Mouse (Mus musculus) kidney, adult 10 weeks (tissue): ENCODE results near the gene Cyp2ab1. TPM values are rescaled to one million over a fixed set of nuclear protein-coding genes. Genes with fewer than 3 reads are reported as not detected.

Experiments
- polyA plus RNA-seq: library from polyadenylated mRNA; stranded (reverse); fragments of 350-450 nt; fragmentation: Illumina TruSeq; extraction: RNeasy Lipid Tissue Mini Kit (QIAGEN cat#74804); gene quantifications from one replicate; pipeline ENCODE4 v1.2.3, GENCODE M21; 2014; ENCODE audit warnings: low read depth, low replicate concordance

Gene Cyp2ab1
- polyA plus RNA-seq, result not detected

DNA sequence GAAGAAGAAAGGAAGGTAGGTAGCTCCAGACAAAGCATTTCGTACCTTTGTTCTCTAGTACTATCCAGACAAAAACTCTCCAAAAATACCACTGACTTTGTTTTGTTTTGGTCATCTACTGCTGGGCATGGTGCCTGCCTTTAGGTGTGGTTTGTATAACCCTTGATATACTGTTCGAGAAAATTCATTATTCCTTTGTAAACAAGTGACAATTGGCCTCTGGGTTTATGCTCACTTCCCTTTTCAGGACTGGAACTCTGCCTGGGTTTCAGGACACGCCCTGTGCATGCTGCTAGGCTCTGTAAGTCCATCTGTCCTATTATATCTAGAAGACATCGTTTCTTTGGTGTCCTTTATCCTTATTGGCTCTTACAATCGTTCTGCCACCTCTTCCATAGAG is at the start of gene Cyp2ab1:
TSS of gene Cyp2ab1 (minus strand) at position 119 of the 400 bp plus-strand sequence.

DNA sequence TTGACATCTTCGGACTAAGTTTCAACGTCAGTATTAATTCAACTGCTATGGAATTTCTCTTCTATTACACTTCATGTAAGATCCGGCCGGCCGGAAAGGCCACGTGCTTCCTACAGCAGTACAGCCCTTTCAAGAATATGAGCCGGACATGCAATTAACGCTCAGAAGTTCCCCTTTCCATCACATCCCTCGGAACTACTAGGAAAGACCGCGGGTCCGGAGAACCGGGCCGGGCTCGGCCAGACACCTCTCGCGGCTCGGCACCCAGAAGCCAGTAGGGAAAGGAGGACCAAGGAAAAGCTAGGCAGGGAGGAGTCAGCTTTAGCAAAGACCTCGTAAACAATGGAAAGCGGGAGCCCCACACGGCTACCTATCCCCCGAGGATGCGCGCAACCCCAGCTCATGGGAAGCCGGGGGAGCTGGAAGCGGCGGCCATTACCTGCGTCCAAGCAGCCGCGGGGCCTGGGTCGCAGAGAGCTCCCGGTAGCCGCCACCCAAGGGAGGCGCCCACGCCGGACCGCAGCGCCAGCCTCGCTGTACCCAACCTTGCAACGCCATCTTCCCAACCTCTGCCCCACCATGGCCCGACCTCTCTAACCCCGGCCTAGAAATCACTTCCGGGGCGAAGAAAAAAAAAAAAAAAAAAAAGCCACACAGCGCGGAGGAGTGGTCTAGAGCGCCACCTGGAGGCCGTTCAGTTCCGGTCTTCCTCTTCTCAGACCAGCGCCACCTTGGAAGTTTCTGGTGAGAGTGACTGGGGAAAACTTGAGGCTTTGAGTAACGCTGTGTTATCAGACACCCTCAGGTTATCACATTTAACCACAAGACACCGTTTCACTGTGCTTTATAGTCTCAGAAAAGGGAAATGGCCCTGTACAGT is 23.2 kb downstream of the Cyp2ab1 start, which contains the start of gene Parl:
TSS of gene Parl (minus strand) at position 618 of the 880 bp plus-strand sequence.

Other genes starting within 250 kb of the Cyp2ab1 start
- gene Klhl24, start 227.9 kb downstream of the Cyp2ab1 start, polyA plus RNA-seq, result 85.8 TPM
- gene Yeats2, start 184.3 kb downstream of the Cyp2ab1 start, polyA plus RNA-seq, result 13.2 TPM
- gene Map6d1, start 84.0 kb downstream of the Cyp2ab1 start, polyA plus RNA-seq, result 0.12 TPM
- 59.5 TPM for gene Parl, start 23.0 kb downstream of the Cyp2ab1 start, polyA plus RNA-seq
- 30.8 TPM for gene Abcc5, start 101.0 kb upstream of the Cyp2ab1 start, polyA plus RNA-seq
- 11.9 TPM for gene Eif2b5, start 173.4 kb upstream of the Cyp2ab1 start, polyA plus RNA-seq
- gene Dvl3, start 191.6 kb upstream of the Cyp2ab1 start, polyA plus RNA-seq, result 18.8 TPM
- 132 TPM for gene Ap2m1, start 210.1 kb upstream of the Cyp2ab1 start, polyA plus RNA-seq
- 19.3 TPM for gene Abcf3, start 223.2 kb upstream of the Cyp2ab1 start, polyA plus RNA-seq